Mouse (Mus musculus) lung, embryonic 15.5 days (tissue): ENCODE measurements around the gene Rps3. TPM values are rescaled to one million over a fixed set of nuclear protein-coding genes. Genes with fewer than 3 reads are reported as not detected.

ENCODE experiments used
- ATAC-seq: fragments of 200-750 bp; cut with Nextera tagmentation; 2 replicates; pipeline ENCODE4 v1.8.0; 2017; ENCODE audit warnings: moderate number of reproducible peaks, borderline replicate concordance; ENCODE audit not compliant: low FRiP score, low TSS enrichment; ENCODE audit errors: extremely low read depth
- H3K27ac ChIP-seq: fragments of 300-500 bp; sonication (generic); 2 replicates; pipeline ENCODE4 v1.5.1; 2015; ENCODE audit warnings: moderate library complexity, mild to moderate bottlenecking, inconsistent platforms
- H3K27me3 ChIP-seq: fragments of 300-500 bp; sonication (generic); 2 replicates; pipeline ENCODE4 v1.6.1; 2015; ENCODE audit warnings: inconsistent platforms
- H3K36me3 ChIP-seq: fragments of 300-500 bp; sonication (generic); 2 replicates; pipeline ENCODE4 v1.6.1; 2015; ENCODE audit warnings: inconsistent platforms
- H3K4me1 ChIP-seq: fragments of 300-500 bp; sonication (generic); 2 replicates; pipeline ENCODE4 v1.6.1; 2015; ENCODE audit warnings: inconsistent platforms
- H3K4me2 ChIP-seq: fragments of 300-500 bp; sonication (generic); 2 replicates; pipeline ENCODE4 v1.6.1; 2015; ENCODE audit warnings: inconsistent platforms, mild to moderate bottlenecking, moderate library complexity
- H3K4me3 ChIP-seq: fragments of 300-500 bp; sonication (generic); 2 replicates; pipeline ENCODE4 v1.5.1; 2015; ENCODE audit warnings: mild to moderate bottlenecking, inconsistent platforms
- H3K9ac ChIP-seq: fragments of 300-500 bp; sonication (generic); 2 replicates; pipeline ENCODE4 v1.6.1; 2015; ENCODE audit warnings: inconsistent platforms
- H3K9me3 ChIP-seq: fragments of 300-500 bp; sonication (generic); 2 replicates; pipeline ENCODE4 v1.6.1; 2016; ENCODE audit warnings: inconsistent platforms
- WGBS: fragments of 180-500 bp; shearing (Covaris S2); methylation state at CpG from one replicate; pipeline ENCODE4 v1.1.7; 2015; 5-methylcytosine and 5-hydroxymethylcytosine counted together
- polyA plus RNA-seq: library from polyadenylated mRNA; unstranded; fragments of >200 nt; fragmentation: Nextera tagmentation; extraction: Ambion mirVana; gene quantifications from 2 replicates; pipeline ENCODE4 v1.2.1, GENCODE M21; 2015

Gene Rps3
- polyA plus RNA-seq, 1 experiment from 2014 or later = 777 TPM

- H3K36me3 ChIP-seq = peaks cover 60% of the 10 kb centered on the region
- H3K27ac ChIP-seq = peak overlapping the region; percentile 34; the same call in 1 of the 2 replicates
- 50% methylated on average over 12 of the region's 12 CpGs for WGBS
- H3K4me3 ChIP-seq = no peak overlapping the region
- no peak overlapping the region for H3K9ac ChIP-seq
- no peaks in the 10 kb centered on the region for H3K9me3 ChIP-seq
- peaks cover 30% of the 10 kb centered on the region for H3K4me1 ChIP-seq
- no peaks in the 10 kb centered on the region for H3K27me3 ChIP-seq
- ATAC-seq = peak; percentile 84
- no peak overlapping the region for H3K4me2 ChIP-seq
Measured at GRCm38 (mm10) chr7:99474836-99475561, 8.5 kb downstream of the Rps3 start.

- Histone ChIP-seq H3K27ac (no peak overlapping the region), H3K9me3 (no peaks in the 10 kb centered on the region), H3K4me3 (no peak overlapping the region), H3K9ac (no peak overlapping the region), H3K36me3 (peaks cover 48% of the 10 kb centered on the region), H3K27me3 (no peaks in the 10 kb centered on the region), H3K4me2 (no peak overlapping the region), H3K4me1 (peaks cover 33% of the 10 kb centered on the region)
- ATAC-seq = no peak
- WGBS = 74% methylated on average over 14 of the region's 14 CpGs
Measured at GRCm38 (mm10) chr7:99473638-99474407, 9.7 kb downstream of the Rps3 start.

GRCm38 (mm10) chr7:99471578-99471977 lies 12.0 kb downstream of the Rps3 start:
- ATAC-seq = no peak
- no peak overlapping the region for H3K4me2 ChIP-seq
- 58% methylated on average over 18 of the region's 18 CpGs for whole genome bisulfite sequencing
- H3K9ac ChIP-seq = no peak overlapping the region
- H3K27me3 ChIP-seq = no peaks in the 10 kb centered on the region
- no peak overlapping the region for H3K27ac ChIP-seq
- H3K4me3 ChIP-seq = no peak overlapping the region
- peaks cover 26% of the 10 kb centered on the region for H3K36me3 ChIP-seq
- peaks cover 54% of the 10 kb centered on the region for H3K4me1 ChIP-seq
- H3K9me3 ChIP-seq = no peaks in the 10 kb centered on the region

- no peak overlapping the region for H3K9ac ChIP-seq
- 74% methylated on average over 17 of the region's 17 CpGs for WGBS
- no peaks in the 10 kb centered on the region for H3K9me3 ChIP-seq
- no peak overlapping the region for H3K4me3 ChIP-seq
- no peaks in the 10 kb centered on the region for H3K27me3 ChIP-seq
- H3K4me2 ChIP-seq = no peak overlapping the region
- no peak for ATAC-seq
- peaks cover 20% of the 10 kb centered on the region for H3K36me3 ChIP-seq
- peak overlapping the region; percentile 98 for H3K27ac ChIP-seq
- H3K4me1 ChIP-seq = peaks cover 65% of the 10 kb centered on the region
Measured at GRCm38 (mm10) chr7:99469680-99470405, 13.7 kb downstream of the Rps3 start.

- Histone ChIP-seq H3K27ac (peak overlapping the region; percentile 98), H3K27me3 (no peaks in the 10 kb centered on the region), H3K4me2 (peak overlapping the region; percentile 91), H3K4me3 (peak overlapping the region; percentile 52), H3K9me3 (no peaks in the 10 kb centered on the region), H3K36me3 (peaks cover 12% of the 10 kb centered on the region), H3K4me1 (peaks cover 53% of the 10 kb centered on the region), H3K9ac (peak overlapping the region; percentile 57)
- ATAC-seq = peak; percentile 82
- WGBS = under 1% methylated on average over 140 of the region's 145 CpGs
Measured at GRCm38 (mm10) chr7:99468283-99469132, 15.0 kb downstream of the Rps3 start.

GRCm38 (mm10) chr7:99467916-99468282 lies 15.6 kb downstream of the Rps3 start:
- ATAC-seq = no peak

GRCm38 (mm10) chr7:99465811-99466210 lies 17.7 kb downstream of the Rps3 start, which contains the start of gene Klhl35:
Klhl35 (plus strand) TSS chr7:99466004.
- H3K4me1 ChIP-seq = peaks cover 52% of the 10 kb centered on the region
- H3K36me3 ChIP-seq = no peaks in the 10 kb centered on the region; the same call in 1 of the 2 replicates
- no peak within 1 kb of the TSS for H3K4me3 ChIP-seq
- 0 out of 2 replicates have a peak within 1 kb of the TSS, but pooled peaks have one; percentile 25 for H3K4me2 ChIP-seq
- no peaks in the 10 kb centered on the region for H3K9me3 ChIP-seq
- H3K27me3 ChIP-seq = no peaks in the 10 kb centered on the region
- 27% methylated on average over 8 of the region's 8 CpGs for WGBS
- H3K27ac ChIP-seq = peak within 1 kb of the TSS; percentile 14; the same call in 1 of the 2 replicates
- H3K9ac ChIP-seq = no peak within 1 kb of the TSS
- ATAC-seq = no peak

More at GRCm38 (mm10) chr7:99467916-99468282, 15.6 kb downstream of the Rps3 start:
- Histone ChIP-seq H3K4me3 (peak overlapping the region; percentile 52), H3K27ac (peak overlapping the region; percentile 98), H3K36me3 (peaks cover 6% of the 10 kb centered on the region; the same call in 1 of the 2 replicates), H3K4me1 (peaks cover 52% of the 10 kb centered on the region), H3K9ac (peak overlapping the region; percentile 57), H3K4me2 (peak overlapping the region; percentile 91), H3K9me3 (no peaks in the 10 kb centered on the region), H3K27me3 (no peaks in the 10 kb centered on the region)
- 11% methylated on average over 11 of the region's 11 CpGs for WGBS

- no peaks in the 10 kb centered on the region for H3K27me3 ChIP-seq
- no peaks in the 10 kb centered on the region; the same call in 1 of the 2 replicates for H3K36me3 ChIP-seq
- H3K9ac ChIP-seq = no peak overlapping the region
- peaks cover 31% of the 10 kb centered on the region for H3K4me1 ChIP-seq
- no peak overlapping the region for H3K27ac ChIP-seq
- no peak overlapping the region for H3K4me3 ChIP-seq
- H3K9me3 ChIP-seq = no peaks in the 10 kb centered on the region
- H3K4me2 ChIP-seq = no peak overlapping the region
- WGBS = 78% methylated on average over 2 of the region's 2 CpGs
- ATAC-seq = no peak
Measured at GRCm38 (mm10) chr7:99463120-99463519, 20.4 kb downstream of the Rps3 start.

GRCm38 (mm10) chr7:99459888-99460652 lies 23.5 kb downstream of the Rps3 start:
- H3K27ac ChIP-seq = no peak overlapping the region
- peaks cover under 1% of the 10 kb centered on the region; the same call in 1 of the 2 replicates for H3K4me1 ChIP-seq
- ATAC-seq = no peak
- no peak overlapping the region for H3K4me2 ChIP-seq
- H3K9me3 ChIP-seq = no peaks in the 10 kb centered on the region
- no peak overlapping the region for H3K4me3 ChIP-seq
- no peak overlapping the region for H3K9ac ChIP-seq
- H3K27me3 ChIP-seq = no peaks in the 10 kb centered on the region
- 87% methylated on average over 15 of the region's 15 CpGs for WGBS
- no peaks in the 10 kb centered on the region; the same call in 1 of the 2 replicates for H3K36me3 ChIP-seq

- 86% methylated on average over 8 of the region's 8 CpGs for WGBS
- no peaks in the 10 kb centered on the region for H3K27me3 ChIP-seq
- no peaks in the 10 kb centered on the region for H3K9me3 ChIP-seq
- H3K4me2 ChIP-seq = no peak overlapping the region
- H3K4me3 ChIP-seq = no peak overlapping the region
- ATAC-seq = no peak
- H3K36me3 ChIP-seq = no peaks in the 10 kb centered on the region; the same call in 1 of the 2 replicates
- no peaks in the 10 kb centered on the region for H3K4me1 ChIP-seq
- H3K9ac ChIP-seq = no peak overlapping the region
- no peak overlapping the region for H3K27ac ChIP-seq
Measured at GRCm38 (mm10) chr7:99458849-99459248, 24.7 kb downstream of the Rps3 start.
